Mouse (Mus musculus) stomach, postnatal 0 days (tissue): Measurements from ENCODE around the gene Hs3st5. TPM values are rescaled to one million over a fixed set of nuclear protein-coding genes. Genes with fewer than 3 reads are reported as not detected.

Source experiments
- ATAC-seq: fragments of 200-750 bp; cut with Nextera tagmentation; 2 replicates; pipeline ENCODE4 v1.8.0; 2017; ENCODE audit not compliant: low FRiP score, low TSS enrichment
- DNase-seq: peaks from one replicate; pipeline ENCODE4 v3.0.0-alpha.2; 2016; ENCODE audit warnings: low spot score
- H3K27ac ChIP-seq: fragments of 300-500 bp; sonication (generic); replicated peaks from 2 replicates; pipeline ENCODE4 v1.5.1; 2014; ENCODE audit warnings: mild to moderate bottlenecking, control low read depth
- H3K27me3 ChIP-seq: fragments of 300-500 bp; sonication (generic); 2 replicates; pipeline ENCODE4 v1.6.1; 2014; ENCODE audit warnings: low read length; ENCODE audit not compliant: control insufficient read depth, insufficient read depth
- H3K36me3 ChIP-seq: fragments of 300-500 bp; sonication (generic); 2 replicates; pipeline ENCODE4 v1.6.1; 2014; ENCODE audit warnings: low read length, mixed read lengths; ENCODE audit not compliant: control insufficient read depth, insufficient read depth
- H3K4me1 ChIP-seq: fragments of 300-500 bp; sonication (generic); replicated peaks from 2 replicates; pipeline ENCODE4 v1.6.1; 2014; ENCODE audit warnings: antibody characterized with exemption; ENCODE audit not compliant: control insufficient read depth, insufficient read depth
- H3K4me2 ChIP-seq: fragments of 300-500 bp; sonication (generic); replicated peaks from 2 replicates; pipeline ENCODE4 v1.6.1; 2014; ENCODE audit warnings: low read depth, mild to moderate bottlenecking, control low read depth, moderate library complexity
- H3K4me3 ChIP-seq: fragments of 300-500 bp; sonication (generic); 2 replicates; pipeline ENCODE4 v1.5.1; 2014; ENCODE audit warnings: low read depth, low read length, control low read depth
- H3K9ac ChIP-seq: fragments of 300-500 bp; sonication (generic); 2 replicates; pipeline ENCODE4 v1.6.1; 2014; ENCODE audit warnings: mild to moderate bottlenecking, low read length, control low read depth, mixed read lengths
- H3K9me3 ChIP-seq: fragments of 300-500 bp; sonication (generic); 2 replicates; pipeline ENCODE4 v1.6.1; 2016; ENCODE audit warnings: low read length; ENCODE audit not compliant: control insufficient read depth
- CTCF ChIP-seq: IDR thresholded peaks from 2 replicates; pipeline ENCODE4 v1.5.1; 2016; ENCODE audit warnings: antibody characterized with exemption, low read depth, mild to moderate bottlenecking, moderate library complexity
- EP300 ChIP-seq: optimal IDR thresholded peaks from 2 replicates; pipeline ENCODE3; 2016; ENCODE audit warnings: antibody characterized with exemption
- WGBS: fragments of 180-500 bp; shearing (Covaris S2); extraction: QIAGEN DNeasy Blood & Tissue Kit; methylation state at CpG from one replicate; pipeline ENCODE4 v1.1.7; 2014; 5-methylcytosine and 5-hydroxymethylcytosine counted together
- polyA plus RNA-seq: library from polyadenylated mRNA; unstranded; fragments of >200 nt; fragmentation: Nextera tagmentation; extraction: Ambion mirVana; gene quantifications from 2 replicates; pipeline ENCODE4 v1.2.1, GENCODE M21; 2015

Hs3st5 gene
- polyA plus RNA-seq, result 1.0 and 1.1 TPM in 2 replicates

DNA sequence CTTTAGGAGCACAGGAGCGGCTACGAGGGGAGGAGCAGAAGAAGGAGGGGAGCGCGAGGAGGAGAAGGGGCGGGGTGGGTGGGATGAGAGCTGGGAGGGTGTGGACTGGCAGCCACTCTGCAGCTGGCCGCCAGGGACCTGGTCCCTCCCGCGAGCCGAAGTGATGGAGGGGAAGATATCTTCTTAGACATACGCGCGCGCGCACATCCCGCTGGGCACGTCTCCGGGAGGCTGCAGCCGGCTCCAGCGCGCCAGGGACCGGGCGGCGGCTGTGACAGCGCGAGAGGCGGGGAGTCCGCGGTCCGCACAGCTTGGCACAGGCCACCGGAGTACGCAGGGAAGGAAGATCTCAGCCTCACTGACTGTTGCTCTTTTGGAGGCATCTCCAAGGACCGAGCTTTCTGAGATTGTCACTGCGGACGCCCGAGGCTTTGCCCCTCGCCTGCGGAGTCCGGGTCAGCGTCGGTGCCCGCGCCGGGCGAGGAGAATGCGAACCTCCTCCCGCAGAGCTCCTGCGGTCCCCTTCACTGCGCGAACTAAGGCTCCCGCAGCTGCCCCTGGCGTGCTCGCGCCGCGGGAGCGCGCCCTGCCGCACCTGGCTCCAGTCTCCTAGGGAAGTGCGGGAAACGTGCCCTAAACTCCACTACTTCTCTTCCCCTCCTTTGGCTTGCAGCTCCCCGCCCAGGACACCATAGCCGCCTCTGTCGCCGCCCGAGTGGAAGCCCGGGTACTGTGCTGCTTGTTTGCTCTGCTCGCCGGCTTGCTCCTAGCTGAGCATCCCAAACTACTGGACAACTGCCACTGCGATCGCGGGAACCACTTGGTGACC lies at the start of gene Hs3st5:
Gene Hs3st5, plus strand, starts transcription at position 88 of the 829 bp plus-strand sequence.
- under 1% methylated on average over 58 of the region's 71 CpGs for WGBS
- Histone ChIP-seq H3K9ac (0 out of 2 replicates have a peak within 1 kb of the TSS, but pooled peaks have one; percentile 2), H3K27me3 (no peaks in the 10 kb centered on the region; the same call in 1 of the 2 replicates), H3K4me1 (0 out of 2 replicates have a peak, but pooled peaks cover 5% of the 10 kb centered on the region), H3K27ac (no peak within 1 kb of the TSS), H3K4me3 (peak within 1 kb of the TSS; percentile 54), H3K36me3 (no peaks in the 10 kb centered on the region), H3K9me3 (no peaks in the 10 kb centered on the region), H3K4me2 (peak within 1 kb of the TSS; percentile 95)
- peak; percentile 83 for ATAC-seq
- peak; percentile 40 for DNase-seq
- peak; percentile 28; the same call in 1 of the 2 replicates for TF ChIP-seq CTCF
- no peak for TF ChIP-seq EP300

DNA sequence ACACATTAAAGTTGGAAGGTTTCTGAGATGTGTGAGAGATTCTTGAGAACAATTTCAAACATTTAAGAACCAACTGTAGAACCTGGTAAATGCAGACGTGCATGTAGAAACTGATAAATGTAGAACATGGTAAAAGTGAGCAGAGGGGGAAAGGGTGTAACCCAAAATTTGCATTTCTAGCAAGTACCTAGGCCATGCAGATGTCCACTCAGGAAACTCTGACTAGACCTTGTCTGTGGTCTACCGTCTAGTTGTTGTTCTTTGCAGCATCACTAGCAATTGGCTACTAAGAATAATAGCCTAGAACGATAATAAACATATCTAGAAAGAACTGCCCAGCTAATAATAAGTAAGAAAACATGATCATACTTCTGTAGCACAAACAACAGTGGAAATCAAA lies 38.0 kb upstream of the Hs3st5 start:
- Histone ChIP-seq H3K27ac (no peak overlapping the region), H3K4me2 (no peak overlapping the region), H3K36me3 (no peaks in the 10 kb centered on the region), H3K9me3 (no peaks in the 10 kb centered on the region), H3K4me3 (no peak overlapping the region), H3K4me1 (no peaks in the 10 kb centered on the region), H3K27me3 (no peaks in the 10 kb centered on the region), H3K9ac (no peak overlapping the region)
- no peak for ATAC-seq
- DNase-seq, result no peak
- 90% methylated on average over 3 of the region's 3 CpGs for WGBS
- TF ChIP-seq EP300, result no peak

DNA sequence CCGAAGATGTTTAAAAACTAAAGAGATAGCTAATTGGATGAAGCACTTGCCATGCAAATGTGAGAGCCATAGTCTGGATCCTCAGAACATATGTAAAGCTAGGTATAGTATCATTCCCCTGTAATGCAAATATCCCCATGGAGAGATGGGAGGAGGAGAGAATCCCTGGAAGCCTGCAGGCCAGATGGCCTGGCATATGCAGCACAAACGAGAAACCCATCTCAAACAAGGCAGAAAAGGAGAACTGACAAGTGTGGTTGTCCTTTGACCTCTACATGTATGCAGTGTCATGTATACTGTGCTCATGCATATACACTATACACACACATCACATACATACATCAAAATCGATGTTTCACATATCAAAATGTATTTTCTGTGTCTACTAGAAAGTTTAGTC lies 35.5 kb upstream of the Hs3st5 start:
- H3K27ac ChIP-seq, result no peak overlapping the region
- ATAC-seq (no peak), DNase-seq (no peak)
- 72% methylated on average over 3 of the region's 3 CpGs for WGBS
- no peak overlapping the region for H3K4me3 ChIP-seq
- no peaks in the 10 kb centered on the region for H3K36me3 ChIP-seq
- H3K9me3 ChIP-seq, result no peaks in the 10 kb centered on the region
- H3K9ac ChIP-seq, result no peak overlapping the region
- H3K27me3 ChIP-seq, result no peaks in the 10 kb centered on the region
- no peaks in the 10 kb centered on the region for H3K4me1 ChIP-seq
- H3K4me2 ChIP-seq, result no peak overlapping the region
- TF ChIP-seq CTCF (no peak), EP300 (no peak)

DNA sequence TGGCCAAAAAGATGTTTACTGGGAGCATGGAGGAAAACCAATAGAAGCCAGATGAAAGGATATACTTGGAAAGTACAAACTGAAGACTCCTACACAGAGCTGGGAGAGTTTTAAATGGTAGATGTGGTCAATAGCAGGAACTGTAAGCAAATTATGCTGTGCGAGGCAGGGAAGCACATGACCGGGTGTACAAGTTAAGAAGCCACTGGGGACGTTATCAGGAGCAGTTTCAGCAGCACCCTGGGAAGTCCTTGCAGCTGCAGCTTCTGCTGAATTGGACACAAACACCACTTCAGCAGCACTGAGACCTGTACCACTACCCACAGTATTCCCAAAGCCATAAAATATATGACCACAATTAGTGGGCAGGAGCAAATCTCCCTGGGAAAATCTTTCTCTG lies 31.8 kb upstream of the Hs3st5 start:
- H3K9me3 ChIP-seq, result no peaks in the 10 kb centered on the region
- 59% methylated on average over 3 of the region's 3 CpGs for WGBS
- TF ChIP-seq EP300 (no peak), CTCF (no peak)
- H3K27ac ChIP-seq, result no peak overlapping the region
- ATAC-seq (no peak), DNase-seq (no peak)
- no peaks in the 10 kb centered on the region for H3K4me1 ChIP-seq
- H3K9ac ChIP-seq, result no peak overlapping the region
- H3K4me2 ChIP-seq, result no peak overlapping the region
- no peaks in the 10 kb centered on the region for H3K36me3 ChIP-seq
- H3K27me3 ChIP-seq, result no peaks in the 10 kb centered on the region
- H3K4me3 ChIP-seq, result no peak overlapping the region

DNA sequence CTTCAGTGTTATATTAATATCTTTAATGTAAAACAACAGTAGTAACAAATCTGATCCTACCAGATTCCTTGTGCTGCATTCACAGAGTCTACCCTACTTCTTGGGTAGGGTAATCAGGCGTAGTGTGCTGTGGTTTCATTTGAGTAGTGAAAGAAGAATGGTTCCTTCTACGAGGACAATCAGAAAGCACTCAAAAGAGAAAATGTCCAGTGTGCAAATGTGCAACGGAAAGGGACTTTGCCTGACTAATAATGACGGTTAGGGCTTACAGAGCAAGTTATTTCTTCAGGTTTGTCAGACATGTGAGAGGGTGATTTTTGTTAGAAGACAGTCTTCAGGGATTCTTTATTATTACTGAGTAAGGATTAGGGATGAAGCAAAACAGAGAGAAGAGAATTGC lies 29.1 kb upstream of the Hs3st5 start:
- no peak overlapping the region for H3K4me3 ChIP-seq
- H3K9ac ChIP-seq, result no peak overlapping the region
- no peak for ATAC-seq
- H3K4me2 ChIP-seq, result no peak overlapping the region
- WGBS, result 85% methylated on average over 4 of the region's 4 CpGs
- no peaks in the 10 kb centered on the region for H3K9me3 ChIP-seq
- DNase-seq, result no peak
- no peak overlapping the region for H3K27ac ChIP-seq
- no peaks in the 10 kb centered on the region for H3K27me3 ChIP-seq
- TF ChIP-seq EP300 (no peak), CTCF (no peak)
- H3K4me1 ChIP-seq, result no peaks in the 10 kb centered on the region
- no peaks in the 10 kb centered on the region for H3K36me3 ChIP-seq

DNA sequence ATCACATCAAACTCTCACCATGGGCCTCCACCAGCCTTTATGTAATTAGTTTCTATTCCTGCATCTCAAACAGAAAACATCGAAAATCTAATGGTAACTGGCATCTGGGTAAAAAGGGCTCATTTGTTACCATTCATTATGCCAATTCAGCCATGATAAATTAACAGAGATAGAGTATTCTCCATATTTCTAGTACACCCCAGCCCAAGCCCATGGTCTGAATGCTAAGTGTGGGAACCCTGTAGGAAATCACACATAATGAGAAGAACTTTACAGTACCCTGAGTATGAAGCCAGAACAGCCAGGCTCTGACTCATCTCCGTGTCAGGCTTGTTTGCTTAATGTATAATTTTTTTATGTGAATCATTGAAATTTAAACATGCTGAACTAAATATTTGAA lies 23.3 kb upstream of the Hs3st5 start:
- ATAC-seq (no peak), DNase-seq (no peak)
- Histone ChIP-seq H3K27me3 (no peaks in the 10 kb centered on the region), H3K4me2 (no peak overlapping the region), H3K27ac (no peak overlapping the region), H3K4me3 (no peak overlapping the region), H3K4me1 (no peaks in the 10 kb centered on the region), H3K9me3 (no peaks in the 10 kb centered on the region), H3K36me3 (no peaks in the 10 kb centered on the region), H3K9ac (no peak overlapping the region)
- TF ChIP-seq CTCF, result no peak
- no peak for TF ChIP-seq EP300
- WGBS, result 42% methylated on average over 2 of the region's 2 CpGs
